Mouse (Mus musculus): Measurements from ENCODE around the gene Pde6h.

- TF ChIP-seq CTCF (IDR thresholded peaks at IDR 0.05; ENCODE audit: borderline replicate concordance, insufficient read depth, low read depth, low read length) (no peak), POLR2A (IDR thresholded peaks at IDR 0.05; ENCODE audit: borderline replicate concordance, insufficient read depth, low read length) (no peak)
These were observed 10.1 kb upstream of the Pde6h start for GRCm38 (mm10) chr6:136913384-136914126.

Data from cerebellum, adult 2 months (tissue).